Mouse (Mus musculus) embryonic facial prominence, embryonic 12.5 days (tissue): ENCODE measurements around the gene Ggn. TPM values are rescaled to one million over a fixed set of nuclear protein-coding genes. Genes with fewer than 3 reads are reported as not detected.
A peak's percentile ranks its signal among the peaks of the same experiment; 100 is the strongest.

Source experiments
- ATAC-seq: fragments of 200-750 bp; cut with Nextera tagmentation; 2 replicates; pipeline ENCODE4 v1.8.0; 2017; ENCODE audit not compliant: insufficient number of reproducible peaks, insufficient read depth, low FRiP score, low TSS enrichment
- H3K27ac ChIP-seq: fragments of 300-500 bp; sonication (generic); 2 replicates; pipeline ENCODE4 v1.5.1; 2016; ENCODE audit warnings: mild to moderate bottlenecking
- H3K27me3 ChIP-seq: fragments of 300-500 bp; sonication (generic); 2 replicates; pipeline ENCODE4 v1.6.1; 2016; ENCODE audit warnings: mild to moderate bottlenecking, moderate library complexity
- H3K36me3 ChIP-seq: fragments of 300-500 bp; sonication (generic); 2 replicates; pipeline ENCODE4 v1.6.1; 2016; ENCODE audit warnings: mild to moderate bottlenecking
- H3K4me1 ChIP-seq: fragments of 300-500 bp; sonication (generic); 2 replicates; pipeline ENCODE4 v1.6.1; 2016
- H3K4me2 ChIP-seq: fragments of 300-500 bp; sonication (generic); replicated peaks from 2 replicates; pipeline ENCODE4 v1.6.1; 2016; ENCODE audit warnings: mild to moderate bottlenecking, moderate library complexity
- H3K4me3 ChIP-seq: fragments of 300-500 bp; sonication (generic); 2 replicates; pipeline ENCODE4 v1.5.1; 2016; ENCODE audit warnings: mild to moderate bottlenecking
- H3K9ac ChIP-seq: fragments of 300-500 bp; sonication (generic); 2 replicates; pipeline ENCODE4 v1.6.1; 2016; ENCODE audit warnings: mild to moderate bottlenecking, moderate library complexity
- H3K9me3 ChIP-seq: fragments of 300-500 bp; sonication (generic); 2 replicates; pipeline ENCODE4 v1.6.1; 2016; ENCODE audit warnings: mild to moderate bottlenecking, moderate library complexity
- WGBS: fragments of 180-500 bp; shearing (Covaris S2); methylation state at CpG from one replicate; pipeline ENCODE4 v1.1.7; 2016; 5-methylcytosine and 5-hydroxymethylcytosine counted together
- polyA plus RNA-seq: library from polyadenylated mRNA; unstranded; fragments of >200 nt; fragmentation: Nextera tagmentation; extraction: Ambion mirVana; gene quantifications from 2 replicates; pipeline ENCODE4 v1.2.1, GENCODE M21; 2016

Gene Ggn
- polyA plus RNA-seq, 1 experiment from 2014 or later, result 0.59 TPM

- H3K9me3 ChIP-seq, result no peaks in the 10 kb centered on the region
- peaks cover 22% of the 10 kb centered on the region for H3K27me3 ChIP-seq
- H3K27ac ChIP-seq, result no peak overlapping the region
- ATAC-seq, result 0 out of 2 replicates have a peak, but pooled peaks have one; percentile 16
- no peak overlapping the region for H3K4me2 ChIP-seq
- 17% methylated on average over 9 of the region's 9 CpGs for WGBS
- H3K4me3 ChIP-seq, result no peak overlapping the region
- peaks cover 8% of the 10 kb centered on the region for H3K36me3 ChIP-seq
- H3K4me1 ChIP-seq, result peaks cover 14% of the 10 kb centered on the region
- H3K9ac ChIP-seq, result no peak overlapping the region
These were observed 7.1 kb upstream of the Ggn start for GRCm38 (mm10) chr7:29162750-29163525.

GRCm38 (mm10) chr7:29167656-29168055, 2.4 kb upstream of the Ggn start:
- Histone ChIP-seq H3K36me3 (peaks cover under 1% of the 10 kb centered on the region), H3K27me3 (peaks cover 32% of the 10 kb centered on the region), H3K4me3 (peak overlapping the region; percentile 73), H3K9ac (peak overlapping the region; percentile 59; the same call in 1 of the 2 replicates), H3K4me1 (peaks cover 36% of the 10 kb centered on the region), H3K27ac (0 out of 2 replicates have a peak overlapping the region, but pooled peaks have one; percentile 80), H3K9me3 (no peaks in the 10 kb centered on the region), H3K4me2 (peak overlapping the region; percentile 83)
- no peak for ATAC-seq
- WGBS, result 11% methylated on average over 19 of the region's 19 CpGs

- 3% methylated on average over 10 of the region's 10 CpGs for WGBS
- H3K36me3 ChIP-seq, result peaks cover 6% of the 10 kb centered on the region
- peak overlapping the region; percentile 59; the same call in 1 of the 2 replicates for H3K9ac ChIP-seq
- peaks cover 37% of the 10 kb centered on the region for H3K27me3 ChIP-seq
- H3K9me3 ChIP-seq, result no peaks in the 10 kb centered on the region
- no peak for ATAC-seq
- H3K4me1 ChIP-seq, result peaks cover 30% of the 10 kb centered on the region
- H3K4me2 ChIP-seq, result peak overlapping the region; percentile 83
- peak overlapping the region; percentile 73 for H3K4me3 ChIP-seq
- peak overlapping the region; percentile 80; the same call in 1 of the 2 replicates for H3K27ac ChIP-seq
These were observed 1.8 kb upstream of the Ggn start for GRCm38 (mm10) chr7:29168121-29168695.

GRCm38 (mm10) chr7:29168791-29169230, 1.2 kb upstream of the Ggn start:
- Histone ChIP-seq H3K27me3 (peaks cover 43% of the 10 kb centered on the region), H3K27ac (peak overlapping the region; percentile 80), H3K9ac (peak overlapping the region; percentile 59; the same call in 1 of the 2 replicates), H3K4me2 (peak overlapping the region; percentile 83), H3K4me1 (peaks cover 29% of the 10 kb centered on the region), H3K36me3 (peaks cover 12% of the 10 kb centered on the region), H3K9me3 (no peaks in the 10 kb centered on the region), H3K4me3 (peak overlapping the region; percentile 73)
- WGBS, result 1% methylated on average over 14 of the region's 14 CpGs
- no peak for ATAC-seq

- peak; percentile 72 for ATAC-seq
- WGBS, result under 1% methylated on average over 23 of the region's 39 CpGs
- H3K27ac ChIP-seq, result peak overlapping the region; percentile 80
- H3K4me3 ChIP-seq, result peak overlapping the region; percentile 73
- peaks cover 47% of the 10 kb centered on the region for H3K27me3 ChIP-seq
- peaks cover 29% of the 10 kb centered on the region for H3K4me1 ChIP-seq
- peak overlapping the region; percentile 83 for H3K4me2 ChIP-seq
- H3K9me3 ChIP-seq, result no peaks in the 10 kb centered on the region
- peaks cover 19% of the 10 kb centered on the region for H3K36me3 ChIP-seq
- peak overlapping the region; percentile 59 for H3K9ac ChIP-seq
These were observed 562 bp upstream of the Ggn start for GRCm38 (mm10) chr7:29169231-29170065.

GRCm38 (mm10) chr7:29170755-29171561, 948 bp downstream of the Ggn start:
- Histone ChIP-seq H3K27me3 (peaks cover 52% of the 10 kb centered on the region), H3K4me2 (peak overlapping the region; percentile 83), H3K27ac (no peak overlapping the region), H3K4me3 (peak overlapping the region; percentile 73), H3K9me3 (no peaks in the 10 kb centered on the region), H3K9ac (peak overlapping the region; percentile 12; the same call in 1 of the 2 replicates), H3K36me3 (peaks cover 34% of the 10 kb centered on the region), H3K4me1 (peaks cover 29% of the 10 kb centered on the region)
- no peak for ATAC-seq
- 2% methylated on average over 43 of the region's 43 CpGs for WGBS

- H3K4me1 ChIP-seq, result peaks cover 29% of the 10 kb centered on the region
- no peak overlapping the region for H3K27ac ChIP-seq
- H3K4me2 ChIP-seq, result peak overlapping the region; percentile 83
- 8% methylated on average over 34 of the region's 34 CpGs for WGBS
- no peak for ATAC-seq
- peak overlapping the region; percentile 73 for H3K4me3 ChIP-seq
- no peaks in the 10 kb centered on the region for H3K9me3 ChIP-seq
- peaks cover 41% of the 10 kb centered on the region for H3K36me3 ChIP-seq
- H3K27me3 ChIP-seq, result peaks cover 52% of the 10 kb centered on the region
- H3K9ac ChIP-seq, result peak overlapping the region; percentile 12; the same call in 1 of the 2 replicates
These were observed 1.6 kb downstream of the Ggn start for GRCm38 (mm10) chr7:29171562-29172097.

GRCm38 (mm10) chr7:29172390-29173016, 2.5 kb downstream of the Ggn start:
- H3K4me2 ChIP-seq, result no peak overlapping the region

GRCm38 (mm10) chr7:29178106-29178505, 8.1 kb downstream of the Ggn start:
- H3K4me2 ChIP-seq, result no peak overlapping the region
- H3K9me3 ChIP-seq, result no peaks in the 10 kb centered on the region
- no peak overlapping the region for H3K9ac ChIP-seq
- peaks cover 16% of the 10 kb centered on the region for H3K27me3 ChIP-seq
- no peak for ATAC-seq
- peaks cover 16% of the 10 kb centered on the region for H3K4me1 ChIP-seq
- peaks cover 39% of the 10 kb centered on the region for H3K36me3 ChIP-seq
- no peak overlapping the region for H3K4me3 ChIP-seq
- WGBS, result 84% methylated on average over 4 of the region's 4 CpGs
- H3K27ac ChIP-seq, result no peak overlapping the region

More at GRCm38 (mm10) chr7:29172390-29173016, 2.5 kb downstream of the Ggn start:
- no peak overlapping the region for H3K27ac ChIP-seq
- no peak overlapping the region for H3K9ac ChIP-seq
- no peak for ATAC-seq
- 35% methylated on average over 32 of the region's 32 CpGs for WGBS
- no peaks in the 10 kb centered on the region for H3K9me3 ChIP-seq
- H3K27me3 ChIP-seq, result peaks cover 47% of the 10 kb centered on the region
- H3K36me3 ChIP-seq, result peaks cover 45% of the 10 kb centered on the region
- peaks cover 28% of the 10 kb centered on the region for H3K4me1 ChIP-seq
- no peak overlapping the region for H3K4me3 ChIP-seq

GRCm38 (mm10) chr7:29179323-29179722, 9.3 kb downstream of the Ggn start:
- peak overlapping the region; percentile 90 for H3K4me2 ChIP-seq
- H3K9ac ChIP-seq, result peak overlapping the region; percentile 81
- H3K27ac ChIP-seq, result no peak overlapping the region
- peaks cover 6% of the 10 kb centered on the region; the same call in 1 of the 2 replicates for H3K27me3 ChIP-seq
- H3K9me3 ChIP-seq, result no peaks in the 10 kb centered on the region
- peak overlapping the region; percentile 82 for H3K4me3 ChIP-seq
- H3K4me1 ChIP-seq, result peaks cover 16% of the 10 kb centered on the region
- WGBS, result 50% methylated on average over 7 of the region's 7 CpGs
- ATAC-seq, result no peak
- peaks cover 27% of the 10 kb centered on the region for H3K36me3 ChIP-seq
